In the genomic region with DNA sequence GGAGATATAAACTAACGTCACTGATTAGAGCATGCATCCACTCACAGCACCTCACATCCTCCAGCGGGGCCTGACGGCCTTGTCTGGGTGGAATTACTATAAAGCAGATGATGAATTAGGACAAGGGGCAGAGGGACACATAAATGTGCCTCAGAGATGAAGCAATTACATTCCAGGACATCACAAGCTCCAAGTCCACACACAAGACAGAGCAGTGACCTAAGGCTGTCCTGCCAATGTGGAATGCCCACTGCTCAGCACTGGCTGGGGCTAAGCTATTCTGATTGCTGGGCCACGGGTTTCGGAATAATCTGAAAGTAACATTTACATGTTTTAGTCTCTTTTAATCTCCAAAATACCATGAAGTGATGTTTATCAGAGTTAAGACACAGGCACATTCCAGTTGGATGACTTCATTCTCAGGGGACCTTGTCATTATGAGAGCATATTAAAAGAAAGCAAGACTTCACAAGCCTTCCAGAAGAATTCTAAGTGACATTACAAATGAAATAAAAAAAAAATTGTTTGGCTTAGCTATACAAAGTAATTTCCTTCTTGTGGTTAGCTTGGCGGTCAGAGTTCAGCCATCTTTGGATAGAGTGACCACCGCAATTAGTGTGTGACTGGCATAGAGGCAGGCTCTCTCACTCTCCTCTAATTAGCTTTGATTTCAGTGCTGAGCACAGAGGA, we compare ENCODE assay signal across 10 mouse cellular contexts.
DNase-seq lines count a peak whose midpoint lies in the region; ATAC-seq and TF ChIP-seq lines count a peak whose summit lies in the region.
"Had no signal": no experiment of that assay in that cellular context is flagged by ENCODE, and none has a peak within 500 bp of the region (broad histone marks: within the 10 kb centered on the region; RNA-seq: fewer than 3 reads in every experiment).

No protein-coding gene starts in this region.

- no peaks in the 10 kb centered on the region for H3K36me3 ChIP-seq in heart, postnatal 0 days (replicated peaks; ENCODE audit: control insufficient read depth, insufficient read depth, low read length)
- no peaks in the 10 kb centered on the region for H3K36me3 ChIP-seq in heart, embryonic 10.5 days
- no peaks in the 10 kb centered on the region for H3K36me3 ChIP-seq in kidney, embryonic 14.5 days (ENCODE audit: control insufficient read depth, insufficient read depth, low read length)
- H3K36me3 ChIP-seq: stomach, embryonic 15.5 days had no signal

- no peaks in the 10 kb centered on the region for H3K9me3 ChIP-seq in heart, postnatal 0 days (replicated peaks; ENCODE audit: control insufficient read depth, low read length)
- H3K9me3 ChIP-seq in heart, embryonic 10.5 days, result no peaks in the 10 kb centered on the region
- no peaks in the 10 kb centered on the region for H3K9me3 ChIP-seq in kidney, embryonic 14.5 days (ENCODE audit: control insufficient read depth, low read length)
- H3K9me3 ChIP-seq: stomach, embryonic 15.5 days had no signal

- no peak for ATAC-seq in heart, postnatal 0 days (ENCODE audit: insufficient read depth, low read depth)
- ATAC-seq in kidney, embryonic 14.5 days (ENCODE audit: low FRiP score, low TSS enrichment), result peak; percentile 44
- no peak for ATAC-seq in CD4-positive, CD25-positive, alpha-beta regulatory T cell, adult 4 months
- ATAC-seq: liver, postnatal 0 days had no signal

- peak overlapping the region; percentile 46 for H3K27ac ChIP-seq in heart, postnatal 0 days (ENCODE audit: low read depth)
- no peak overlapping the region for H3K27ac ChIP-seq in heart, embryonic 10.5 days
- H3K27ac ChIP-seq in kidney, embryonic 14.5 days (ENCODE audit: low read depth, low read length), result no peak overlapping the region; the same call in 1 of the 2 replicates
- H3K27ac ChIP-seq: stomach, embryonic 15.5 days had no signal

- H3K4me1 ChIP-seq in heart, postnatal 0 days (ENCODE audit: control insufficient read depth, insufficient read depth), result peaks cover 3% of the 10 kb centered on the region; the same call in 1 of the 2 replicates
- peaks cover 40% of the 10 kb centered on the region for H3K4me1 ChIP-seq in heart, embryonic 10.5 days
- H3K4me1 ChIP-seq in kidney, embryonic 14.5 days (ENCODE audit: control insufficient read depth, insufficient read depth, low read length), result peaks cover 17% of the 10 kb centered on the region

- DNase-seq in heart, postnatal 0 days (ENCODE audit: low spot score), result no peak
- no peak for DNase-seq in heart, embryonic 10.5 days (ENCODE audit: low spot score)
- DNase-seq in adipocyte (ENCODE audit: low spot score), result peak; percentile 6
- peak; percentile 41 to 56 for DNase-seq in lung, postnatal 4 days
- DNase-seq in spleen, postnatal 4 days (ENCODE audit: low spot score in 2 of 2), result no peak
- DNase-seq: cerebellum, adult 18-20 months; liver, postnatal 0 days had no signal

- WGBS in heart, postnatal 0 days, result 57% methylated on average over 7 of the region's 7 CpGs
- 74% methylated on average over 7 of the region's 7 CpGs for WGBS in heart, embryonic 10.5 days
- 44% methylated on average over 7 of the region's 7 CpGs for WGBS in kidney, embryonic 14.5 days

- H3K4me2 ChIP-seq in heart, postnatal 0 days (ENCODE audit: low read depth, low read length), result no peak overlapping the region
- no peak overlapping the region for H3K4me2 ChIP-seq in kidney, embryonic 14.5 days (replicated peaks; ENCODE audit: low read depth, low read length)
- H3K4me2 ChIP-seq: stomach, embryonic 15.5 days had no signal

- TF ChIP-seq CTCF in heart, postnatal 0 days (IDR thresholded peaks at IDR 0.05; ENCODE audit: low read depth), result no peak

- H3K27me3 ChIP-seq in heart, postnatal 0 days (ENCODE audit: control insufficient read depth, insufficient read depth, low read length), result no peaks in the 10 kb centered on the region
- H3K27me3 ChIP-seq in heart, embryonic 10.5 days (ENCODE audit: insufficient read depth, poor library complexity, severe bottlenecking), result no peaks in the 10 kb centered on the region
- H3K27me3 ChIP-seq in kidney, embryonic 14.5 days (ENCODE audit: control insufficient read depth, insufficient read depth, low read length), result no peaks in the 10 kb centered on the region
- H3K27me3 ChIP-seq: stomach, embryonic 15.5 days had no signal

- H3K4me3 ChIP-seq in heart, postnatal 0 days (ENCODE audit: low read depth, low read length), result no peak overlapping the region
- H3K4me3 ChIP-seq in heart, embryonic 10.5 days, result no peak overlapping the region
- no peak overlapping the region for H3K4me3 ChIP-seq in kidney, embryonic 14.5 days (ENCODE audit: low read length)
- H3K4me3 ChIP-seq: stomach, embryonic 15.5 days had no signal

- TF ChIP-seq EP300 in heart, postnatal 0 days (IDR thresholded peaks at IDR 0.05; ENCODE audit: low read depth), result no peak

- H3K9ac ChIP-seq in heart, postnatal 0 days (replicated peaks; ENCODE audit: low read depth, low read length), result no peak overlapping the region
- no peak overlapping the region for H3K9ac ChIP-seq in kidney, embryonic 14.5 days (ENCODE audit: low read depth, low read length)
- H3K9ac ChIP-seq: liver, postnatal 0 days; stomach, embryonic 15.5 days had no signal

Comparison
In these comparisons a context has a peak if more than half of its experiments do, and no peak if none do; other contexts are left out.
1. DNase-seq: peak in adipocyte (single experiment) and lung, postnatal 4 days (2 of 2); none in heart, postnatal 0 days (single experiment), heart, embryonic 10.5 days (single experiment) and spleen, postnatal 4 days (0 of 2).